Mouse (Mus musculus) gastrocnemius, postnatal 36 days (tissue): Measurements from ENCODE around the gene Cntrob. TPM values are rescaled to one million over a fixed set of nuclear protein-coding genes. Genes with fewer than 3 reads are reported as not detected.
A peak's percentile ranks its signal among the peaks of the same experiment; 100 is the strongest.

Experiments
- DNase-seq, 2 experiments: peaks; one replicate each; pipeline ENCODE4 v3.0.0; 2022
- intact Hi-C: fragments of 180-260 bp; cut with DNase I; formaldehyde crosslinking; loops from one replicate; pipeline ENCODE4 v1.15.1; 2025
- long read RNA-seq, 2 experiments: library from polyadenylated mRNA; stranded (forward); transcript quantifications; one replicate each; pipeline ENCODE4 v2.0.0; 2021
- total RNA-seq, 2 experiments: library from RNA; stranded (reverse); gene quantifications; 2 replicates each; pipeline ENCODE4 v1.2.3; 2021

The Cntrob gene
- 1 to 10 TPM; 1.4 TPM for total RNA-seq
- long read RNA-seq, experiment 1 = 0 reads
- long read RNA-seq, experiment 2 = 0 reads

DNA sequence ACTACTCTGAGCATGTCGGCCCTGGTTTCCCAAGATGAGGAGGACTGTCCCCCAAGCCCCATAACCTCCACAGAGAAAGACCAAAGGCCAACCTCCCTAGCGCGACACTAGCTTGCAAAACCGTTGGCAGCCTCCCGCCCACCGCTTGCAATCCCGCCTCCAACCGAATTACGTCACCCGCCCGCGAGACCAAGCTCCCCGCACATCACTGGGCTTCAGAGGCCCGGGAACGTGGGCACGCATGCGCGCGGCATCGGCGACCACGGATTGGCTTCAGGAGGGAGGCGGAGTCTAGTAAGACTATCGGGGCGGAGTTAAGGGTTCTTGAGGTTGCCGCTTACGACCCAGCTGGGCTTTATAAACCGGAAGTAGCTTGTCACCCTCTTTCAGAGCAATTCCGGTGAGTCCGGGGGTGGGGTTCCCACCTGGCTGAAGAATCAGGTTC, at the start of gene Cntrob, which contains the start of gene Trappc1:
Gene Cntrob (minus strand): TSS at position 109 of the 445 bp plus-strand sequence.
Gene Trappc1 (plus strand): TSS at position 314 of the 445 bp plus-strand sequence.
- intact Hi-C loops = loop anchor here (5.0 kb wide), 1 partner anchor 44 kb away; the partner anchor contains the start of gene Chd3
- DNase-seq = peak; percentile 96 to 99

DNA sequence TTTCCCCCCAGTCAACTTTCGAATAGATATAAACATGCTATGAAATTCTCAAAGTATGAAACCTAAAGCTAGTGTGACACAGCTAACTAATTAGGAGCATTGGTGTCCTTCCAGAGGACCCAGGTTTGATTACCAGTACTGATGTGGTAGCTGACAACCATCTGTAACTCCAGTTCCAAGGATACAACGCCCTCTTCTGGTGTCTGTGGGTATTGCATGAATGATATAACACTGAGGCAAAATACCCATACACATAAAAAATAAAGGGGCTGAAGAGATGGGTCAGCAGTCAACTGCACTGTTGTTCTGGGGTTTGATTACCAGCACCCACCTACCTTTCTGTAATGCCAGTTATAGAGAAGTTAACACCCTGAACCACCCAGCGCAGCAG, 49.2 kb upstream of the Cntrob start:
- intact Hi-C loops = no loop called here

DNA sequence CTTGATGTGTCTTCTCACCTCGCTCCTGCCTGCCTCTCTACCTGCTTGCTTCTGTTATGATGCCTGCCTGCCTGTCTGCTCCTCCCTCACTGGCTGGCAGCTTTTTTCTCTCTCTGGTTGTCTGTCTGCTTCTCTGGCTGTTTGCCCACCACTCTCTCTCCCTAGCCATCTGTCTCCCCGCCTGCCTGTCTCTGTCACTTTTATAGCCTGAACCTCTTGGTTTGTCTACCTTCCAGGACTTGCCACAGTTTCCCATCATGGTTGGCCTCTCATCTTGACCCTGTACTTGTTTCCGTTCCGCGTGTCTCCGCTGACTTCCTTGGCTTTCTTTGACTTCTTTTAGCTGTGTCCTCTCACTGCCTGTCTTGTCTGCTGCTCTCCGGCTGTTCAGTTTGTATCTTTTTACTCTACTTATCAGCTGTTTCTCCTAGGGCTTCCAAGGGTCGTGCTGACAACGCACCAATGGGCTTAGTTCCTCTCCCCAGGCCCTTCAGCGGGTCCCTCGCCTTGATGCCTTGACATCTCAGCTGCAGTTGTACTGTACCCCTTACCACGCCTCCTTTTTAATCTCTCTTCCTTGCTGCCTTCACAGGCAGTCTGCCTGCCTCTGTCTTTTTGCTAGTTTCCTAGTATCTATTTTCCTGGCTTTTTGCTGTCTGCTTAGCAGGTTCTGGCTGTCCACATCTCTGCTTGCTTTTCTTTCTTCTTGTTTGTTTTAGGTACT, 48.6 kb upstream of the Cntrob start:
- no peak for DNase-seq
- intact Hi-C loops = no loop called here

More for the DNA sequence above, 49.2 kb upstream of the Cntrob start:
- no peak for DNase-seq

DNA sequence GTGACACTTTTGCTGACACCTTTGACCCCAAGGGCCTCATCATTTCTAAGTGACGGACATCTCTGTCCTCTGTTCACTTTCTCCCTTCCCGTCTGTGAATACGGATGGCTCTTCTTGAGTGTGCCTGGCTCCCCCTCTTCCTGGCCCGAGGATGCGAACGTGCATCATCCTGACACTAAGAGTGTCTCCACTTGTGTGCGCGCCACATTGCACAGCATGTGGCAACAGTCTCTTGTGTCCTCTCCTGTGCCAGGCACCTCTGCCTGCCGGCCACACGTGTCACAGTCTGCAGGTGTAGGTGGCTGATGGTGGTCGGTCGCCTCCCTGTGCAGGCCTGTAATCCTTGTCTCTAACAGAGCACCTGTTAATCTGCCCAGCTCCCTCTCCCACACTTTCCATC, 48.0 kb upstream of the Cntrob start:
- DNase-seq = no peak
- intact Hi-C loops = no loop called here

DNA sequence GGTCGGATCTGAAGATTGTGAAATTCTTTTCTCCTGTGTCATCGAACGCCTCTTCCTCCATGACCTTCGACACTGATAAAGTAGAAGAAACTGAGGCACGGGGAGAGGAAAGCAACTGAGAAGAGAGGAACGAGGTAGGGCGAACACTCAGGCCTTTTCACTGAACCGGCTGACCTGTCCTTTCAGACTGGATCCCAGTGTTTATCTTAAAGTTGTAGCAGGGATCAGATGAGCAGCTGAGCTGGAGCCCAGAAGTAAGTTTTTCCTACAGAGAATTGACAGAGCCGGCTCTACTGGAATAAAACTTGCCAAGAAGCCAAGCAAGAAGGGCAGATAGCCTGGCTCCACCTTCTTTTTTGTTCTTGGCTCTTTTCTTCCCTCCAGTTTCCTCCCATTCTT, 47.2 kb upstream of the Cntrob start:
- intact Hi-C loops = no loop called here

DNA sequence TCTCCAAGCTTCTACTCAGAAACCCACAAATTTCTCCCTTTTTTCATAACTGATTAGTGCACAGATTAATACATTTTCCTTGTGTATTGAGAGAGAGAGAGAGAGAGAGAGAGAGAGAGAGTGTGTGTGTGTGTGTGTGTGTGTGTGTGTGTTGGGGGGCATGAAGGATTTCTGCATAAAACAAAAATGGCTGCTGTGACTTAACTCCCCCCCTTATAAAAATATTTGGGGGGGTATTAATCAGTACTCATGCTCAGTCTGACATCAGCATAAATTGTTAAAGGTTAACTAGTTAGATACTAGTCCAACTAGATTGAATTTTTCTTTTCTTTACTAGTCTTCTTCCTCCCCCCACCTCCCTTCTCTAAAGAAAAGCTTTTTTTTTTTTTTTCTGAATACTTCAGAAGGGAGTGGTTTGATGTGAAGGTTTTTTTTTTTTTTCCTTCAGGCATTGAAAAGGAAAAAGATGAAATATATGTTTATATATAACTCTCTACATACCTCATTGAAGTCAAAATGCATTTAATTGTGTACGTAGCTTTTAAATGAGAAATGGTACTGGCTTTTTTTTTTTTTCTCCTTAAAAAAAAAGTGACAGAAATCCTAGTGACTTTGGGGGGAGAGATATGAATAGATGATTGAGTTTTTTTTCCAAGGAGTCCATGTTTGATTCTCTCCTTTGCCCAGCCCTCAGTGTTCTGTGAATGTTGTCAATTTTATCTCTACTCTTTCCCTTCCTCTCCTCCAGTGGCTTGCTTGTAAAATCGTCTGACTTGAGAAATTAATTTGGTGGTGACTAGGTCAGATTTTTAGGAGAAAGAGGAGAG, 46.6 kb upstream of the Cntrob start:
- intact Hi-C loops = loop anchor here (5.0 kb wide), 1 partner anchor 48 kb away; the partner anchor contains the start of genes Cntrob and Trappc1
- DNase-seq = no peak

More for the DNA sequence above, 47.2 kb upstream of the Cntrob start:
- DNase-seq = no peak

DNA sequence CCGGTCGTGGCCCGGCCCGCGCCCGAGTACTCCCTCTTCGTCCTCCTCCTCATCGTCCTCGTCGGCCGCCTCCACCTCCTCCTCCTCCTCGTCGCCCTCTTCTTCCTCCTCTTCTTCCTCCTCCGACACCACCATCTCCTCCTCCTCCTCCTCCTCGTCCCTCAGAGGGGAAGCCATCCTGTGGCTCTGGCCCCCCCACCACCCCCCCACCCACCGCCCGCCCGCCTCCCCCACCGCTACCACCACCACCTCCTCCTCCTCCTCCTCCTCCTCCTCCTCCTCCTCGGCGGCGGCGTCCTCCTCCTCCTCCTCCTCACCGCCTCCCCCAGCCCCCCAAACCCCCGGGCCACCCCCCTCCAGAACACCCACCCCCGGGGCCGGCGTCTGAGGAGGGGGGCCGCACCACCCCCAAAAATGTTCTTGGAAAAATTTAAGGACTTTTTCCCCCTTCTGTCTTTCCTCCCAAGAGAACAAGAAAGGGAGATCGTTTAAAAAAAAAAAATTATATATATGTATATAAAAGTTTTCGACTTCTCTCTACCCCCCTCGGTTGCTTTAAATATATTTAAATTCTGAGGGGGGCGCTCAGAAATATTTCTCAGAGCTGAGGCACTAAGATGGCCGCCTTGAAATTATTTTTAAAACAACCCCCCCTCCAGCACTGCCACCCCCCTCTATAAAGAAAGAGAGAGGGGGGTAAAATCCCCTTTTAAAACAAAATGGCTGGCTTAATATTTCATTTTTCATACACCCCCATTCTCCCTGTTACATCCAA, 45.8 kb upstream of the Cntrob start, which contains the start of gene Chd3:
Gene Chd3 (minus strand): TSS at position 192 of the 775 bp plus-strand sequence.
- intact Hi-C loops = loop anchor here (5.0 kb wide), 1 partner anchor 47 kb away; the partner anchor contains the start of genes Cntrob and Trappc1
- no peak for DNase-seq

DNA sequence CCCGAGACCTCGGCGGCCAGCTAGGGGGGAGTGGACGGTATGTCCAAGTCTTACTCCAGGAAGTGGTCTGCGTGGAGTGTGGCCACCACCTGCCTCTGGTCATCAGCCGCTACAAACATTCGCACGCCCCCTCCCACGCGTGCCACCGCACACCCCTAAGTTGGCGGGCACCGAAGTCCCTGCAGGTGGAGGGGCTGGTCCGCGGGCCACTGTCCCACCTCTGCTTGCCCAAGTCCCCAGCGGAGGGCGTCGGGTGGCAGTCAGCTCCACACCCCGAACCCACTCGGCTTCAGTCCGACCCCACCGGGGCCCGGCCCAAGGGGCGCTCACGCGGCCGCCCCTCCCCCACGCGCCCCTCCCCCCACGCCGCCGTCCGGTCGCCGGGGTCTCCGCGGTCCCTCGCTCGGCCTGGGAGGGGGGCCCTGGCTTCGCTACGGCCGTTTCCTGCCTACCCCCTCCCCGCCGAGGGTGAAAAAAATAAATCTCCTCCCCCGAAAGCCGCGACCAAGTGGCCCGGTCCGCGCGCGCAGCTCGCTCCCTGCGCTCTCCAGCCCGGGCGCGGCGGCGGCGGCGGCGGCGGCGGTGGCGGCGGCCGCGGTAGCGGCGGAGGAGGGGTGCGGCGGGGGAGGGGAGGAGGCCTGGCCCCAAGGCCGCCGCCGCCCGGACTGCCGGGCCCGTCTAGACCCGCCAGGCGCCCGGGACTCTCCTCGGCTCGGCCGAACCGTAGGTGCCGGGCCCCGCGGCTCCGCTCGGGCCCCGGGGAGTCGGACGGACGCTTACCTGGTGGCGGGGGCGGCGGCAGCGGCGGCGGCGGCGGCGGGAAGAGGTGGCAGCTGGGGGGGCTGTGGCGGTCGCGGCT, 45.0 kb upstream of the Cntrob start:
- intact Hi-C loops = loop anchor here (5.0 kb wide), 1 partner anchor 46 kb away; the partner anchor contains the start of genes Cntrob and Trappc1
- peak in 1 of 2 experiments; percentile 39 for DNase-seq

DNA sequence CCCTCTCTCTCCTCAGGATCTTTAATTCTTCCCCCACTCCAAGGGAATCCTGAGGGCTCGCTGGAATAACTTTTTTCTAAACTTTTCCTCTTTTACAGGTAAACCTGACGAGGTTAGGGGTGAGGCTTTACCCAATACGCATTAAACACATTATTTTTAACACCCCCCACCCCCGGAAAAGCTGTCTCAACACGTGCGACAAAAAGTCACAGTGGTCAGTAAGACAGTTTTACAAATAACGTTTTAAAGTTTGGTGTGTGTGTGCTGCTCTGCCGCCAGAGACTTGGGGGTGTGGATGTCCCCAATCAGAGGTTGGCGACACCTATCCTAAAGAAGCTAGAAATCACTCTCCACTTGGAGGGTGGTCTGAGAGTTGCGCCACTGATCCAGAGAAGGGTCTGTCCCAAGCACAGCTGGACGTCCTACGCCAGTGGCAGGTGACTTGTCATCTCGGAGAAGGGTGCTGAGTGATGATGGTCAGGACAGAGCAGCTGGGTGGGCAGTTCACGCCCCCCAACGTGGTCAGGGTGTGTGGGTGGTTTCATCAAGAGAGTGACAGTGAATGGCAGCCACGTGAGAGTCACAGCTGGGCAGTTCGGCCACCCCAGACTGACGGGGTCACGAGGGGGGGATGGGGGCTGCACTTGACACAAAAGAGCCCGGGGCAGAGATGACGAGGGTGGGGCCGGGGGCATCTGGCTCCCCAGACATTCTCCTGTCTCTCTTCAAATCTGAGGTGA, 44.2 kb upstream of the Cntrob start:
- intact Hi-C loops = loop anchor here (5.0 kb wide), 1 partner anchor 45 kb away; the partner anchor contains the start of genes Cntrob and Trappc1
- DNase-seq = no peak

DNA sequence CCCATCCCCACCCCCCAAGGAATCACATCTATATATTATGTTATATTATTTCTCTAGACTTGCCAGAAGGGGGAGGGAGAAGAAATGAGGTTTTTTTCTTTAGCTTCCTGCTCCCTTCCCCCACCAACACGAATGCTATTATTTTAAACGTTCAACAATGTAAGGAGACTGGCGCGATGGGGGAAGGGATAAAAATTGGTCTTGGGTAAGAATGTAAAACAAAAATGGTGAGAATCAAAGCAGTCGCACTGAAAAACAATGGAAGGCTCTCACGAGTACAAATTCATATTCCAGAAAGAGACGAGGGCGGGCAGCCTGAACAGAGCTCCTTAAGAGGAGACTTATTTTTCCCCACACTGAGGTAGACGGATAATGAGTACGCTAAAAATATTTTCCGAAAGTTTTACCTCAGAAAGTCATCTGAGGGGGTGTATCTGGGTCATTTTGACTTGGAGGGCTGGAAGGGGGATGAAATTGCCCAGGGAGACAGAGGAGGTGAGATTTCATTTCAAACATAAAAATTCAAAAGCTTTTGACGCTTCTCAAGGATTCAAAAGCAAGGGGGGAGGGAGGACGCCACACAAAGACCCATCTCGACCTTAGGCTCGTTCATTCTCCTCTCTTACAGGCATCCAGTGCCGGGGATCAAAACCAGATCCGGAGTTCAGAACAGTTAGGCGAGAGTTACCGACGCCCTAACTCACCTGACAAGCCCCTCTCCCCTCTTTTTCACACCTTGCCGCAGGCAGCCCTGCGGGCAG, 43.5 kb upstream of the Cntrob start:
- DNase-seq = no peak
- intact Hi-C loops = loop anchor here (5.0 kb wide), 1 partner anchor 45 kb away; the partner anchor contains the start of genes Cntrob and Trappc1

DNA sequence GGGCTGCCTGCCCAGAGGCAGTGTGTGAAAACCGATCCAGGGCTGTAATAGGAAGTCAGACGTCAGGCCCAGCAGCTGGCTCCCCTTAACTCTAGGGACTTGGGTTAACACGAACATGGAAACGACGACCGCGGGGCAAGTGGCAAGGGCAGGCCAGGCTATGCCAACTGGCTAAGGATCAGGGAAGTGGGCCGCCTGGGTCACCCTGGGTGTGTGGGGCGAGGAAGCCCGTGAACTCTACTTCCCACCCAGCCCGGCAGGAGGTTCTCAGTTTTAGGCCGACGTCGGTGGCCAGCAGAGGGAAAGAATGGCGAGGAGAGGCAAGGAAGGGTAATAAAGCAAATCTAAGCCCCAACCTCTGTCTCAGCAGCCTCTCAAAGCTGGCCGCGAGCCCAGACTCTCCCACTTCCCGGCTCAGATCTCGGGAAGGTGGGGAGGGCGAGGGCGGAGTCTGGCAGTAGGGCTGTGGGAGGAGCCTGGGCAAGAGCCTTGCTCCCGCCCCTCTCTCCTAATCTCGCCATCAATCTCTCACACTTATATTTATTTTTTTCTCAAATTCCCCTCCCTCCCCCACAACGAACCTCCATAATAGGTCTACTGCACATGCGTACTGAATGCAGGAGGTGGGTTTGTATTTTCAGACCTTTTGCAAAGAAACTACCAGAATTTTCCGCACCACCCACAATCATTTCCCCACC, 42.7 kb upstream of the Cntrob start:
- intact Hi-C loops = loop anchor here (5.0 kb wide), 1 partner anchor 44 kb away; the partner anchor contains the start of genes Cntrob and Trappc1
- DNase-seq = peak; percentile 90 to 94

DNA sequence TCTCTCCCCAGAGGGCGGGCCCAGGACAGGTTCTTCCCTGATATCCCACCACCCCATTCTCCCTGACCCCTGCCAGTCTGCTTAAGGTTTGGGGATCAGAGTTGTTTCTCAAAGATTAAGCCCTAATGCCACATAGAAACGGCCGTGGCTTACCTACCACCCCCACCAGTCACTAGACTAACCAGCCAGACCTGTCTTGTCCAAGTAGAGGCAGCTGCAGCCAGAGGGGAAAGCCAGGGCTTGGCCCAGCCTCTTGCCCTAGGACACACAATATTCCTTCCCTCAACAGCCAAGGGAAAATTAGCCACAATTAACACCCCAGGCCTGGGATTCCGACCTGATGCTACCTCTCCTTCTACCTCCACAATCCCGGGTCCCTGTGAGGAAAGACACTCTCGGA, 42.1 kb upstream of the Cntrob start:
- DNase-seq = no peak
- intact Hi-C loops = loop anchor here (5.0 kb wide), 1 partner anchor 43 kb away; the partner anchor contains the start of genes Cntrob and Trappc1

DNA sequence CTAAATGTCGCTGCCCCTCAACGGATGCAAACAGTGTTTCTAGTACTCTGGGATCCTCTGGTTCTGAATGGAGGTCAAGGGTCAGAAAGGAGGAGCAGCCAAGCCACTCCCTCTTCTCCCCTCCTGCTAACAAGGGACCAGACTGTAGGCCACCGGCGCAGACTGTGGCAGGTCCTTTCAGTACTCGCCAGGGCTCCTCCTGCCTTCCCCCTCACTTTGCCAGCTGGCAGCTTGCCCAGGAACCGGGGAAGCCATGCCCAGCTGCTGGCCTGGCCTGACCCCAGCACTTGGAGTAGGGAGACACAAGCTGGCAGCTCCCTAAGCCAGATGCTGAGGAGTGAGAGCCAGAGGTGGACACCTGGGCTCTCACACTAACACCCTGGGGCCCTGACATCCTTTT, 41.3 kb upstream of the Cntrob start:
- DNase-seq = peak; percentile 95
- intact Hi-C loops = loop anchor here (5.0 kb wide), 1 partner anchor 43 kb away; the partner anchor contains the start of genes Cntrob and Trappc1

DNA sequence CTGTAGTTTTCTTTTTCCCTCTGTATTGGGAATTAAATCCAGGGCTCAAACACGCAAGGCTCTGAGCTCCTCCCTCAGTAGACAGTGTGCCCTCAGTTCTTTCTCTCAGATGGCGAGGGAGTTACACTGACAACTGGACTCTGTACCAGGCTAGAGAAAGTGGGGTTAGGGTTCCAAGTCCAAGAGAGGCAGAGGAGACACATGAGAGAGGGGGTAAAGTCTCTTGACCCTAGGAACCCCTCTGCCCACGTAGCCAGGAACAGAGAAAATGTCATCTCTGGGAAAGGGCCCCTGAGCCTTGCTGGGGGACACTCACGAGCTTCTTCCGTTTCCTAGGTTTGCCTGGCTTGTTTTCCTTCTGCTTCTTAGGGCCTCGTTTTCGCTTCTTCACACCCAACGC, 40.8 kb upstream of the Cntrob start:
- intact Hi-C loops = no loop called here
- DNase-seq = no peak

DNA sequence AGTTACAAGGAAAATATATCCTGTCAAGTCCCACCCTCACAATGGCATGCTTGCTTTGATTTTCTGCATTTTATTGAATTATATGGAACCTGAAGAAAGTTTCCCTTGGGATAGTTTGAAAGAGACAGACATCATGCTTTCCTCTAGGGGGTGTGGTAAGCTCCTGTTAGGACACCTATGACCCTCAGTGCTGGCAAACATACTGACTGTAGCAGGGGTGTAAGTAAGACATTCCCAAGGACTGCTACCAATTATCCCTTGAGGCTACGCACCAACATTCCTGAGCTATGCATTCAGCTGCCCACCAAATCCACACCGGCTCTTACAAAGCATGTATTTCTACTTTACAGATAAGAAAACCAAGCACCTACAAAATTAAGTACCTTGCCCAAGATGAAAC, 38.9 kb upstream of the Cntrob start:
- intact Hi-C loops = no loop called here
- no peak for DNase-seq

DNA sequence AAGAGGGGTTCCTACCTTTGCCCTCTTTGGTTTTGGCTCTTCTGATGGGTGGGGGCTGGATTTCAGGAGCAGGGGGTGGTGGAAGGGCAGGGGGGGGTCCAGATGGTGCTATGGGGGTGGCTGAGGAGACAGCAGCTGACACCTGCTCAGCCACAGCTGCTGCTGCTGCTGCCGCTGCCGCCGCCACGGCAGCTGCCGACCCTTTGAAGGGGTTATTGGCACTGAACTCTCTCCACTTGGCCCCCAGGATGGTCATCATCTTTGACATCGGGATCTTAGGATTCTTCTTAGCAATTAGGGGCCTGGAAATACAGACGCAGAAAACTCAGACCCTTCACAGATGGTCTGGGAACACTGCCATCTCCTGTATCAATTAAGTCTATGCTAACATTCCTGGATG, 38.4 kb upstream of the Cntrob start:
- intact Hi-C loops = no loop called here
- no peak for DNase-seq

DNA sequence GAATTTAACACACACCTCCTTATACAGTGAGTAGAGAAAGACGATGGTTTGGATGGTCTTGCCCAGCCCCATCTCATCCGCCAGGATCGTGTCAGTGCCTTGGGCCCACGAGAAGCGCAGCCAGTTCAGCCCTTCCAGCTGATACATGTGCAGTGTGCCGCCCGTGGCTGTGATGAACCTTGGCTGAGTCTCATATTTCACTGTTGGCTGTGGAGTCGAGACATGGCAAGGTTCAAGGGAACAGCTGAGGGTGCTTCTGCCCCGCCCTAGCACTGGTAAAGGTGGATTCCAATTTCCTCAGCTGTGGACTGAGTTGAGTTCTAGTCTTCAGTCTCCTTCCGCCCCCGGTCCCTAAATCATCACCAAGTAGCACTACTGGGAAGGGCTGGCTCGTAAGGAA, 34.1 kb upstream of the Cntrob start:
- intact Hi-C loops = loop anchor here (1.0 kb wide), 1 partner anchor 30 kb away; no protein-coding TSS in a partner anchor
- peak in 1 of 2 experiments; percentile 16 for DNase-seq
